Mouse (Mus musculus) CH12.LX (cell line): ENCODE results near the gene Gfy.

Experiments
- CTCF ChIP-seq, 2 experiments: IDR thresholded peaks in 1 of 2; conservative IDR thresholded peaks in 1 of 2; 2 replicates each; pipeline ENCODE4 v1.5.1; 2011 to 2012; ENCODE audit warnings: low read depth in 2 of 2, low read length in 2 of 2, improper control_type of control experiment in 1 of 2, inconsistent platforms in 1 of 2, mild to moderate bottlenecking in 1 of 2, moderate library complexity in 1 of 2
- EP300 ChIP-seq: IDR thresholded peaks from 2 replicates; pipeline ENCODE4 v1.6.1; 2011; ENCODE audit warnings: low read length, improper control_type of control experiment
- NRF1 ChIP-seq: IDR thresholded peaks from 2 replicates; pipeline ENCODE4 v1.6.1; 2014; ENCODE audit warnings: low read depth, mild to moderate bottlenecking, inconsistent platforms, low read length, improper control_type of control experiment, moderate library complexity
- POLR2A ChIP-seq: IDR thresholded peaks from 2 replicates; pipeline ENCODE4 v1.6.1; 2011; ENCODE audit warnings: low read depth, mild to moderate bottlenecking, improper control_type of control experiment, low read length
- SIN3A ChIP-seq: IDR thresholded peaks from 2 replicates; pipeline ENCODE4 v1.6.1; 2012; ENCODE audit warnings: low read length, improper control_type of control experiment, inconsistent platforms
- TBP ChIP-seq: conservative IDR thresholded peaks from 2 replicates; pipeline ENCODE4 v1.6.1; 2011; ENCODE audit warnings: low read depth, low read length, improper control_type of control experiment

DNA sequence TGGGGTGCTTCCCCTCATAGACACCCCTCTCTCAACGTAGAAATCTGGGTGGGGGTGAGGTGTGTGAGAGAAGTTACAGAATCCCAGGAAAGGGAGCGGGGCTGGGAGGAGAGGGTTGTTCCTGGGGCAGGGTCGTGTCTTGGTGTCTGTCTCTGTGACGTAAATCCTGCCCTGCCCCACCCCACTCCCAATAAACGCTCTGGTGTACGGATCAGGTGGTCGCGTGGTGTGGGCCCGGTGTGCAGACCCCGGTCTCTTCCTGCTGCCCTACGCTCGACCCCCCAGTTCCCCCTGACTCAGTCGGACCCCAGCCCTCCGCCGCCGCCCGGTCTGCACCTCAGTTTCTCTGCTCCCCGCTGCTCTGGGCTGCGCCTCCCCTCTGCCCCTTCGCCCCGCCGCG lies 3.4 kb downstream of the Gfy start:
- TF ChIP-seq EP300 (no peak), SIN3A (no peak), NRF1 (no peak), POLR2A (no peak), CTCF (conservative IDR thresholded peaks at IDR 0.05 in 1 of 2, IDR thresholded peaks at IDR 0.05 in 1 of 2; ENCODE audit: low read depth in 2 of 2, low read length in 2 of 2) (no peak), TBP (no peak)
